26 mouse cellular contexts compared by ENCODE assay signal in the genomic region with DNA sequence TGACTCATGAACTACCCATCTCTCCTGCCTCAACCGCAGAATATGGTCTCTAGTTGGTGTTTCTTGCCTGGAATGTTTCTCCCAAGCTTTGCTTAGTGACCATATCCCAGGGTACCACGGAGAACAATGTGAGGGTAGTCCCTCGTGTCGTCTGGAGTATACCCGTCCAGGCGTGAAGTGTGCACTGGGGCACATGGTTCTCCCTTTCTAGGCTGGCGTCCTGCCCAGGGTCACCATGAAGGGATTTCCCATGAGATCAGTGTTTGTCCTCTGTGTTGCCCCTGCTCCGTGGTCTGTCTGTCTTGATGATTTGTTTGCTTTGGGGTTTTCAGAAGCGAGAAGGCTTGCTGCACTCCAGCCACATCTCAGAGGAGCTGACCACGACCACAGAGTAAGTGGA. TPM values are rescaled to one million over a fixed set of nuclear protein-coding genes. Genes with fewer than 3 reads are reported as not detected.
DNase-seq lines count a peak whose midpoint lies in the region; TF ChIP-seq lines count a peak whose summit lies in the region.
"Had no signal": no experiment of that assay in that cellular context is flagged by ENCODE, and none has a peak within 500 bp of the region (broad histone marks: within the 10 kb centered on the region; RNA-seq: fewer than 3 reads in every experiment).

No protein-coding gene starts in this region.

- H3K4me3 ChIP-seq in kidney, adult 2 months (ENCODE audit: insufficient read depth, low read depth, low read length): no peak overlapping the region
- H3K4me3 ChIP-seq: forebrain, embryonic 13.5 days; limb, embryonic 12.5 days; liver, embryonic 15.5 days; myocyte; neural tube, embryonic 12.5 days; stomach, embryonic 15.5 days had no signal

- no peaks in the 10 kb centered on the region for H3K4me1 ChIP-seq in kidney, adult 2 months (ENCODE audit: control insufficient read depth, insufficient read depth, low read length)
- H3K4me1 ChIP-seq: liver, embryonic 15.5 days had no signal

- 63% methylated on average over 10 of the region's 10 CpGs for WGBS in kidney, adult 2 months

- no peaks in the 10 kb centered on the region for H3K36me3 ChIP-seq in kidney, adult 2 months (ENCODE audit: control insufficient read depth, insufficient read depth, low read length)
- H3K36me3 ChIP-seq: G1E; liver, embryonic 15.5 days; neural tube, embryonic 12.5 days; stomach, embryonic 15.5 days had no signal

- DNase-seq in adrenal gland, postnatal 14 days: peak; percentile 67
- DNase-seq in adrenal gland, adult 18-20 months (ENCODE audit: low spot score in 2 of 2): no peak
- DNase-seq in kidney, postnatal 14 days: peak; percentile 40
- DNase-seq in kidney, adult 2 months: no peak
- DNase-seq in 3T3-L1 (ENCODE audit: low read depth, low spot score) (peak; percentile 50), NIH3T3 (ENCODE audit: low read depth) (peak; percentile 30)
- no peak for DNase-seq in spleen, postnatal 36 days (ENCODE audit: low spot score in 2 of 2)
- DNase-seq in lung, postnatal 4 days: no peak
- DNase-seq: B cell, adult 2 months; cerebellum, adult 8-10 months; cerebellum, postnatal 25 days; gastrocnemius, postnatal 25 days; heart, adult 11 months; heart, postnatal 36 days; kidney, adult 11 months; lung, embryonic 14.5 days; lung, postnatal 14 days had no signal

- TF ChIP-seq POLR2A in kidney, adult 2 months (IDR thresholded peaks at IDR 0.05; ENCODE audit: low read depth, low read length): no peak

- no peak for TF ChIP-seq CTCF in kidney, adult 2 months (conservative IDR thresholded peaks at IDR 0.05; ENCODE audit: insufficient read depth, insufficient read length, low read depth, low read length)

- no peaks in the 10 kb centered on the region for H3K27me3 ChIP-seq in kidney, adult 2 months (replicated peaks; ENCODE audit: control insufficient read depth, insufficient read depth, low read length)
- H3K27me3 ChIP-seq: forebrain, embryonic 13.5 days; liver, embryonic 15.5 days; neural tube, embryonic 12.5 days; stomach, embryonic 15.5 days had no signal

- H3K27ac ChIP-seq in kidney, adult 2 months (ENCODE audit: insufficient read depth, low read depth, low read length): no peak overlapping the region
- H3K27ac ChIP-seq: forebrain, embryonic 13.5 days; hindbrain, embryonic 14.5 days; kidney, postnatal 0 days; limb, embryonic 12.5 days; liver, embryonic 15.5 days; neural tube, embryonic 12.5 days; stomach, embryonic 15.5 days had no signal

RNA-seq across cellular contexts. Expression of gene Parvg, which starts 28.6 kb away (rescaled TPM):
- 1.3 and 6.9 TPM in 2 replicates for total RNA-seq in adrenal gland, postnatal 14 days (2021)
- total RNA-seq in adrenal gland, adult 18-20 months (2021): 1 to 10 TPM; 3.4 to 3.8 TPM
- polyA plus RNA-seq in kidney, adult 2 months (2012; rRNA removed): 1.5 and 4.5 TPM in 2 replicates
- total RNA-seq: G1E had no signal

Comparison
In these comparisons a context has a peak if more than half of its experiments do, and no peak if none do; other contexts are left out.
1. DNase-seq: peak in adrenal gland, postnatal 14 days (single experiment), kidney, postnatal 14 days (single experiment), 3T3-L1 (single experiment) and NIH3T3 (single experiment); none in adrenal gland, adult 18-20 months (0 of 2), kidney, adult 2 months (single experiment), spleen, postnatal 36 days (0 of 2) and lung, postnatal 4 days (0 of 2).